Mouse (Mus musculus) bone marrow macrophage, adult 2 months (primary cell): ENCODE measurements around the gene Krt7.

Source experiments
- CTCF ChIP-seq: IDR thresholded peaks from 2 replicates; pipeline ENCODE4 v1.5.1; 2012; ENCODE audit warnings: low read depth, mild to moderate bottlenecking, low read length, moderate library complexity
- POLR2A ChIP-seq: IDR thresholded peaks from 2 replicates; pipeline ENCODE4 v1.6.1; 2012; ENCODE audit warnings: mild to moderate bottlenecking, low read depth, low read length, borderline replicate concordance

GRCm38 (mm10) chr15:101479666-101480060 lies 68.8 kb downstream of the Krt7 start:
- TF ChIP-seq CTCF (no peak), POLR2A (no peak)
